In genomic region chr16:22200476-22200875, GRCm38 (mm10) we compare ENCODE assay signal across 27 mouse cellular contexts. TPM values are rescaled to one million over a fixed set of nuclear protein-coding genes. Genes with fewer than 3 reads are reported as not detected.
DNase-seq lines count a peak whose midpoint lies in the region; ATAC-seq and TF ChIP-seq lines count a peak whose summit lies in the region.
"Had no signal": no experiment of that assay in that cellular context is flagged by ENCODE, and none has a peak within 500 bp of the region (broad histone marks: within the 10 kb centered on the region; RNA-seq: fewer than 3 reads in every experiment).

No protein-coding gene starts in this region.

- WGBS in hindbrain, embryonic 11.5 days: 46% methylated on average over 1 of the region's 1 CpGs
- WGBS in hindbrain, postnatal 0 days: 65% methylated on average over 1 of the region's 1 CpGs

- no peaks in the 10 kb centered on the region for H3K9me3 ChIP-seq in hindbrain, embryonic 11.5 days (ENCODE audit: control insufficient read depth, low read length)
- H3K9me3 ChIP-seq in hindbrain, postnatal 0 days (ENCODE audit: low read length): no peaks in the 10 kb centered on the region
- no peaks in the 10 kb centered on the region for H3K9me3 ChIP-seq in MEL (replicated peaks; ENCODE audit: insufficient read depth, low read length)
- H3K9me3 ChIP-seq: embryonic facial prominence, embryonic 10.5 days; embryonic facial prominence, embryonic 15.5 days; forebrain, embryonic 12.5 days; heart, embryonic 15.5 days; hindbrain, embryonic 12.5 days; limb, embryonic 12.5 days; liver, embryonic 15.5 days had no signal

- no peaks in the 10 kb centered on the region for H3K36me3 ChIP-seq in hindbrain, embryonic 11.5 days (ENCODE audit: control insufficient read depth, insufficient read depth, low read length)
- H3K36me3 ChIP-seq in hindbrain, postnatal 0 days (ENCODE audit: insufficient read depth, low read length): no peaks in the 10 kb centered on the region
- peaks cover 0 to 5% of the 10 kb centered on the region in 2 experiments; a peak in 2 of 4 replicates for H3K36me3 ChIP-seq in MEL (ENCODE audit: control insufficient read depth in 1 of 2, insufficient read depth in 2 of 2, low read length in 2 of 2)
- H3K36me3 ChIP-seq: embryonic facial prominence, embryonic 10.5 days; embryonic facial prominence, embryonic 15.5 days; forebrain, embryonic 12.5 days; heart, embryonic 15.5 days; hindbrain, embryonic 12.5 days; limb, embryonic 12.5 days; liver, embryonic 15.5 days had no signal

- no peak for TF ChIP-seq POLR2A in MEL (IDR thresholded peaks at IDR 0.05; ENCODE audit: control insufficient read depth in 1 of 2, insufficient read depth in 1 of 2, low read depth in 1 of 2, low read length in 2 of 2, poor library complexity in 1 of 2)

- intact Hi-C loops in left cerebral cortex, postnatal 25 days (cut with DNase I): no loop called here

- TF ChIP-seq EP300 in MEL (IDR thresholded peaks at IDR 0.05; ENCODE audit: low read depth in 1 of 2, low read length in 2 of 2): no peak

- no peak overlapping the region for H3K4me2 ChIP-seq in hindbrain, embryonic 11.5 days (replicated peaks; ENCODE audit: low read depth, low read length)
- H3K4me2 ChIP-seq in hindbrain, postnatal 0 days (ENCODE audit: low read depth, low read length): no peak overlapping the region
- H3K4me2 ChIP-seq: embryonic facial prominence, embryonic 15.5 days; forebrain, embryonic 12.5 days; heart, embryonic 15.5 days; hindbrain, embryonic 12.5 days; limb, embryonic 12.5 days; liver, embryonic 15.5 days; lung, embryonic 14.5 days; midbrain, embryonic 11.5 days had no signal

- no peak for ATAC-seq in hindbrain, embryonic 11.5 days (ENCODE audit: low FRiP score)
- no peak for ATAC-seq in hindbrain, postnatal 0 days
- ATAC-seq: forebrain, postnatal 0 days; intestine, postnatal 0 days had no signal

- no peak for TF ChIP-seq RAD21 in MEL (IDR thresholded peaks at IDR 0.05; ENCODE audit: low read depth, low read length)

- H3K27ac ChIP-seq in hindbrain, embryonic 11.5 days (ENCODE audit: low read depth, low read length): no peak overlapping the region
- no peak overlapping the region for H3K27ac ChIP-seq in hindbrain, postnatal 0 days
- H3K27ac ChIP-seq in MEL (ENCODE audit: control insufficient read depth, low read depth, low read length): no peak overlapping the region
- H3K27ac ChIP-seq: embryonic facial prominence, embryonic 10.5 days; embryonic facial prominence, embryonic 15.5 days; forebrain, embryonic 12.5 days; heart, embryonic 15.5 days; hindbrain, embryonic 12.5 days; limb, embryonic 12.5 days; liver, embryonic 15.5 days had no signal

- no peaks in the 10 kb centered on the region for H3K79me2 ChIP-seq in MEL (ENCODE audit: control insufficient read depth, insufficient read depth, low read length, poor library complexity)

- H3K4me3 ChIP-seq in hindbrain, embryonic 11.5 days (ENCODE audit: low read depth, low read length): no peak overlapping the region
- no peak overlapping the region for H3K4me3 ChIP-seq in hindbrain, postnatal 0 days (ENCODE audit: low read length)
- no peak overlapping the region for H3K4me3 ChIP-seq in MEL (ENCODE audit: control insufficient read depth in 1 of 2, insufficient read depth in 1 of 2, low read depth in 2 of 2, low read length in 2 of 2)
- H3K4me3 ChIP-seq: embryonic facial prominence, embryonic 10.5 days; embryonic facial prominence, embryonic 15.5 days; forebrain, embryonic 12.5 days; heart, embryonic 15.5 days; hindbrain, embryonic 12.5 days; limb, embryonic 12.5 days; liver, embryonic 15.5 days had no signal

- no peaks in the 10 kb centered on the region for H3K27me3 ChIP-seq in hindbrain, embryonic 11.5 days (ENCODE audit: control insufficient read depth, insufficient read depth, low read length)
- no peaks in the 10 kb centered on the region for H3K27me3 ChIP-seq in hindbrain, postnatal 0 days (ENCODE audit: insufficient read depth, low read length)
- no peaks in the 10 kb centered on the region for H3K27me3 ChIP-seq in MEL (ENCODE audit: control insufficient read depth in 1 of 2, insufficient read depth in 2 of 2, low read length in 2 of 2)
- H3K27me3 ChIP-seq: embryonic facial prominence, embryonic 15.5 days; forebrain, embryonic 12.5 days; heart, embryonic 15.5 days; hindbrain, embryonic 12.5 days; limb, embryonic 12.5 days; liver, embryonic 15.5 days had no signal

- H3K4me1 ChIP-seq in hindbrain, embryonic 11.5 days (replicated peaks; ENCODE audit: control insufficient read depth, insufficient read depth, low read length): no peaks in the 10 kb centered on the region
- no peaks in the 10 kb centered on the region for H3K4me1 ChIP-seq in hindbrain, postnatal 0 days (ENCODE audit: insufficient read depth, low read length)
- H3K4me1 ChIP-seq in MEL (ENCODE audit: control insufficient read depth in 1 of 2, insufficient read depth in 2 of 2, low read length in 2 of 2): peaks cover 0 to 8% of the 10 kb centered on the region in 2 experiments; a peak in 3 of 4 replicates
- H3K4me1 ChIP-seq: embryonic facial prominence, embryonic 10.5 days; embryonic facial prominence, embryonic 15.5 days; forebrain, embryonic 12.5 days; heart, embryonic 15.5 days; hindbrain, embryonic 12.5 days; limb, embryonic 12.5 days; liver, embryonic 15.5 days had no signal

- no peak overlapping the region for H3K9ac ChIP-seq in hindbrain, embryonic 11.5 days (ENCODE audit: low read depth, low read length)
- H3K9ac ChIP-seq in hindbrain, postnatal 0 days (replicated peaks; ENCODE audit: low read length): no peak overlapping the region
- H3K9ac ChIP-seq in MEL (ENCODE audit: control insufficient read depth, low read depth, low read length, poor library complexity, severe bottlenecking): no peak overlapping the region
- H3K9ac ChIP-seq: embryonic facial prominence, embryonic 15.5 days; forebrain, embryonic 12.5 days; forebrain, postnatal 0 days; heart, embryonic 15.5 days; hindbrain, embryonic 12.5 days; limb, embryonic 12.5 days; liver, embryonic 15.5 days; lung, embryonic 14.5 days had no signal

- no peak for TF ChIP-seq CTCF in hindbrain, postnatal 0 days (IDR thresholded peaks at IDR 0.05; ENCODE audit: low read depth)
- no peak for TF ChIP-seq CTCF in MEL (IDR thresholded peaks at IDR 0.05 in 2 of 3, conservative IDR thresholded peaks at IDR 0.05 in 1 of 3; ENCODE audit: control insufficient read depth in 1 of 3, insufficient read depth in 1 of 3, low read depth in 2 of 3, low read length in 3 of 3, poor library complexity in 1 of 3, severe bottlenecking in 1 of 3)

- DNase-seq in hindbrain, embryonic 11.5 days (ENCODE audit: low spot score): peak; percentile 12
- no peak for DNase-seq in hindbrain, postnatal 0 days (ENCODE audit: low spot score)
- peak; percentile 9 for DNase-seq in testis, postnatal 14 days (ENCODE audit: low spot score)
- no peak for DNase-seq in testis, postnatal 10 days (ENCODE audit: low spot score)
- DNase-seq in MEL (ENCODE audit: low read depth, low spot score): peak; percentile 42
- DNase-seq in spleen, postnatal 10 days (ENCODE audit: low spot score in 2 of 2): no peak
- no peak for DNase-seq in cerebellum, adult 9-11 months
- DNase-seq in left cerebral cortex, postnatal 25 days (ENCODE audit: low spot score in 2 of 2): no peak
- DNase-seq: adrenal gland, postnatal 14 days; cerebellum, adult 18-20 months; cerebellum, postnatal 25 days; forebrain, postnatal 0 days; gastrocnemius, postnatal 10 days; kidney, postnatal 14 days; layer of hippocampus, adult 9-11 months; lung, embryonic 14.5 days; right cerebral cortex, postnatal 4 days; thymus, postnatal 14 days had no signal

TF ChIP-seq in MEL, 35 proteins besides CTCF, POLR2A, EP300 and RAD21:
- TF ChIP-seq GATA1 (IDR thresholded peaks at IDR 0.05; ENCODE audit: low read depth, low read length) (no peak), USF1 (IDR thresholded peaks at IDR 0.05; ENCODE audit: low read depth, low read length) (peak; percentile 65; the same call in 1 of the 2 replicates), JUND (IDR thresholded peaks at IDR 0.05; ENCODE audit: low read depth, low read length) (no peak), TAL1 (IDR thresholded peaks at IDR 0.05; ENCODE audit: low read length) (no peak)

RNA-seq across cellular contexts. Expression of gene Igf2bp2, which starts 37.4 kb away (rescaled TPM):
- polyA plus RNA-seq in hindbrain, embryonic 11.5 days (2014; fragmentation: Nextera tagmentation; extraction: Ambion mirVana): 122 and 132 TPM in 2 replicates
- total RNA-seq in hindbrain, postnatal 0 days (2014; rRNA removed): 15.8 and 19.1 TPM in 2 replicates
- 7.7 and 8.2 TPM in 2 replicates for polyA plus RNA-seq in hindbrain, postnatal 0 days (2015; fragmentation: Nextera tagmentation; extraction: Ambion mirVana)
- total RNA-seq in MEL (2012; rRNA removed): 0.13 and 0.23 TPM in 2 replicates
- under 1 TPM in 1 of 2 experiments, not detected in 1; 0.86 TPM for polyA plus RNA-seq in MEL (2012; ENCODE audit: insufficient read depth in 1 of 2, insufficient read length in 2 of 2, low read depth in 1 of 2, low replicate concordance in 2 of 2, missing spikeins in 1 of 2)
- 1 to 10 TPM; 1.9 to 2.0 TPM for total RNA-seq in left cerebral cortex, postnatal 25 days (2021)

Comparison
In these comparisons a context has a peak if more than half of its experiments do, and no peak if none do; other contexts are left out.
1. DNase-seq: peak in hindbrain, embryonic 11.5 days (single experiment), testis, postnatal 14 days (single experiment) and MEL (single experiment); none in hindbrain, postnatal 0 days (single experiment), testis, postnatal 10 days (single experiment), spleen, postnatal 10 days (0 of 2), cerebellum, adult 9-11 months (single experiment) and left cerebral cortex, postnatal 25 days (0 of 2).